Mouse (Mus musculus) neural tube, embryonic 14.5 days (tissue): ENCODE measurements around the gene Fhod1. TPM values are rescaled to one million over a fixed set of nuclear protein-coding genes. Genes with fewer than 3 reads are reported as not detected.

Experiments
- ATAC-seq: fragments of 200-750 bp; cut with Nextera tagmentation; 2 replicates; pipeline ENCODE4 v1.8.0; 2017; ENCODE audit warnings: low read depth, mild to moderate bottlenecking, moderate TSS enrichment, moderate library complexity
- H3K27ac ChIP-seq: fragments of 300-500 bp; sonication (generic); 2 replicates; pipeline ENCODE4 v1.5.1; 2014; ENCODE audit warnings: low read depth, mild to moderate bottlenecking, control low read depth, low read length, moderate library complexity, mixed read lengths
- H3K27me3 ChIP-seq: fragments of 300-500 bp; sonication (generic); 2 replicates; pipeline ENCODE4 v1.6.1; 2014; ENCODE audit warnings: low read length; ENCODE audit not compliant: control insufficient read depth, insufficient read depth
- H3K36me3 ChIP-seq: fragments of 300-500 bp; sonication (generic); 2 replicates; pipeline ENCODE4 v1.6.1; 2014; ENCODE audit warnings: low read length, mixed read lengths; ENCODE audit not compliant: control insufficient read depth, insufficient read depth
- H3K4me1 ChIP-seq: fragments of 300-500 bp; sonication (generic); 2 replicates; pipeline ENCODE4 v1.6.1; 2014; ENCODE audit warnings: low read length; ENCODE audit not compliant: control insufficient read depth, insufficient read depth
- H3K4me2 ChIP-seq: fragments of 300-500 bp; sonication (generic); 2 replicates; pipeline ENCODE4 v1.6.1; 2014; ENCODE audit warnings: mild to moderate bottlenecking, low read depth, low read length, control low read depth
- H3K4me3 ChIP-seq: fragments of 300-500 bp; sonication (generic); 2 replicates; pipeline ENCODE4 v1.5.1; 2014; ENCODE audit warnings: low read depth, low read length, control low read depth, mixed read lengths
- H3K9ac ChIP-seq: fragments of 300-500 bp; sonication (generic); replicated peaks from 2 replicates; pipeline ENCODE4 v1.6.1; 2014; ENCODE audit warnings: low read depth, mild to moderate bottlenecking, control low read depth, low read length, mixed read lengths
- H3K9me3 ChIP-seq: fragments of 300-500 bp; sonication (generic); 2 replicates; pipeline ENCODE4 v1.6.1; 2016; ENCODE audit warnings: low read length; ENCODE audit not compliant: control insufficient read depth
- WGBS: fragments of 180-500 bp; shearing (Covaris S2); extraction: QIAGEN DNeasy Blood & Tissue Kit; methylation state at CpG from one replicate; pipeline ENCODE4 v1.1.7; 2014; 5-methylcytosine and 5-hydroxymethylcytosine counted together
- polyA plus RNA-seq: library from polyadenylated mRNA; unstranded; fragments of >200 nt; fragmentation: Nextera tagmentation; extraction: Ambion mirVana; gene quantifications from 2 replicates; pipeline ENCODE4 v1.2.1, GENCODE M21; 2014

The Fhod1 gene
- polyA plus RNA-seq, 1 experiment from 2014 or later, result 0.88 TPM

DNA sequence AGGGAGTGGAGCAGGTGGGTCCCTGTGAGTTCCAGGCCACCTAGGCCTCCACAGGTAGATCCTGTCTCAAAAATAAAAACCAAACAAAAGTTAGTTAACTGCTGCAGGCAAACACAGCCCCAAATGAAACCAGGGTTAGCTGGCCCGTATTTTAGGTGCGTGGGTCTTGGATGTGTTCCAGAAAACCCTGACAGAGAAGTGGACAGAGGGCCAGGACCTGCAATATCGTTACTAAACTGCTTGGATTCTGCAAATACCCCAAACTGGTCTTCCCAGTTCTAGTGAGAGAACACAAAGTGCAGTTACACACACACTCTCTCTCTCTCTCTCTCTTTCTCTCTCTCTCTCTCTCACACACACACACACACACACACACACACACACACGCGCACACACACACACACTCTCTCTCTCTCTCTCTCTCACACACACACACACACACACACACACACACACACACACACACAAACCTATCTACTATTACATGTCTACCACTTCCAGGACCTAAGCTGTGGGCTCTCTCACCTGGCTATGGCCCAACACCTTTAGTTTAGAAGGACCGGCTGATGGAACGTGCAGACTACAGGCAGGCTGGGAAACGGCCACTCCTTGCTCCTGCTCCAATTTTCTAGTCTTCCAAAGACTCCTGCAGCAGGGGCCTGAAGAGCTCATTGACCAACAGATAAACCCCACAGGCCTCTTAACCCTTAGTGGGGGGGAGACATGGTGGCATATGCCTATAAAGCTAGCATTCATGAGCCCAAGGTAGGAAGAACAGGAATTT is 3.8 kb downstream of the Fhod1 start:
- no peak for ATAC-seq
- no peak overlapping the region for H3K9ac ChIP-seq
- WGBS, result 84% methylated on average over 6 of the region's 8 CpGs

DNA sequence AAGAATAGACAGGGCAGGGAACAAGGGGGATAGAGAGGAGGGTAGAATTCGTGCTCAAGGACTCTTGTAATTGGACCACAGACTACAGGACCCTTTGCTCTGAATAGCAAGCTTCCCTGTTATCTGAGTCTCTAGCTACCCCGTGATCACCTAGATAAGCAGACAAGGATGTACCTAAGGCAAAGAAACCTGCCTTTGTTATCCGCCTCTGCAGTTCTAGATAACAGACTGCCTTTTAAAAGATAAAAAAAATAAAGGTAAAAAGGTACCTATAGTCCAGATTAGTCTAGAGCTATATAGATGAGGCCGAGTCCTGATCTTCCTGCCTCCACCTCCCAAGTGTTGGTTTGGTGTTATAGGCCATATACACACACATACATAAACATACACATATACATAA is 5.0 kb downstream of the Fhod1 start:
- no peak overlapping the region for H3K9ac ChIP-seq
- WGBS, result 65% methylated on average over 4 of the region's 4 CpGs
- no peaks in the 10 kb centered on the region for H3K36me3 ChIP-seq
- no peaks in the 10 kb centered on the region for H3K9me3 ChIP-seq
- peaks cover 8% of the 10 kb centered on the region for H3K27me3 ChIP-seq
- H3K4me1 ChIP-seq, result no peaks in the 10 kb centered on the region
- no peak for ATAC-seq
- H3K4me2 ChIP-seq, result no peak overlapping the region
- H3K27ac ChIP-seq, result no peak overlapping the region
- H3K4me3 ChIP-seq, result no peak overlapping the region

More for the DNA sequence above, 3.8 kb downstream of the Fhod1 start:
- peaks cover 8% of the 10 kb centered on the region for H3K27me3 ChIP-seq
- no peak overlapping the region for H3K4me3 ChIP-seq
- H3K36me3 ChIP-seq, result no peaks in the 10 kb centered on the region
- no peak overlapping the region for H3K4me2 ChIP-seq
- no peaks in the 10 kb centered on the region for H3K4me1 ChIP-seq
- H3K9me3 ChIP-seq, result no peaks in the 10 kb centered on the region
- no peak overlapping the region for H3K27ac ChIP-seq

- no peak for ATAC-seq
- Histone ChIP-seq H3K36me3 (no peaks in the 10 kb centered on the region), H3K4me1 (no peaks in the 10 kb centered on the region), H3K4me2 (no peak overlapping the region), H3K9me3 (no peaks in the 10 kb centered on the region), H3K27ac (no peak overlapping the region), H3K9ac (no peak overlapping the region), H3K27me3 (no peaks in the 10 kb centered on the region), H3K4me3 (no peak overlapping the region)
- 49% methylated on average over 8 of the region's 8 CpGs for whole genome bisulfite sequencing
Observed at GRCm38 (mm10) chr8:105341399-105341798, 6.4 kb downstream of the Fhod1 start.

GRCm38 (mm10) chr8:105339886-105340635 is 7.7 kb downstream of the Fhod1 start:
- H3K9me3 ChIP-seq, result no peaks in the 10 kb centered on the region
- no peak overlapping the region for H3K4me2 ChIP-seq
- no peaks in the 10 kb centered on the region for H3K4me1 ChIP-seq
- H3K36me3 ChIP-seq, result no peaks in the 10 kb centered on the region
- no peak overlapping the region for H3K27ac ChIP-seq
- H3K27me3 ChIP-seq, result no peaks in the 10 kb centered on the region
- no peak overlapping the region for H3K9ac ChIP-seq
- 89% methylated on average over 6 of the region's 6 CpGs for WGBS
- ATAC-seq, result no peak
- no peak overlapping the region for H3K4me3 ChIP-seq

- H3K9ac ChIP-seq, result no peak overlapping the region
- no peak for ATAC-seq
- 55% methylated on average over 4 of the region's 4 CpGs for WGBS
Observed at GRCm38 (mm10) chr8:105338992-105339391, 8.8 kb downstream of the Fhod1 start.

DNA sequence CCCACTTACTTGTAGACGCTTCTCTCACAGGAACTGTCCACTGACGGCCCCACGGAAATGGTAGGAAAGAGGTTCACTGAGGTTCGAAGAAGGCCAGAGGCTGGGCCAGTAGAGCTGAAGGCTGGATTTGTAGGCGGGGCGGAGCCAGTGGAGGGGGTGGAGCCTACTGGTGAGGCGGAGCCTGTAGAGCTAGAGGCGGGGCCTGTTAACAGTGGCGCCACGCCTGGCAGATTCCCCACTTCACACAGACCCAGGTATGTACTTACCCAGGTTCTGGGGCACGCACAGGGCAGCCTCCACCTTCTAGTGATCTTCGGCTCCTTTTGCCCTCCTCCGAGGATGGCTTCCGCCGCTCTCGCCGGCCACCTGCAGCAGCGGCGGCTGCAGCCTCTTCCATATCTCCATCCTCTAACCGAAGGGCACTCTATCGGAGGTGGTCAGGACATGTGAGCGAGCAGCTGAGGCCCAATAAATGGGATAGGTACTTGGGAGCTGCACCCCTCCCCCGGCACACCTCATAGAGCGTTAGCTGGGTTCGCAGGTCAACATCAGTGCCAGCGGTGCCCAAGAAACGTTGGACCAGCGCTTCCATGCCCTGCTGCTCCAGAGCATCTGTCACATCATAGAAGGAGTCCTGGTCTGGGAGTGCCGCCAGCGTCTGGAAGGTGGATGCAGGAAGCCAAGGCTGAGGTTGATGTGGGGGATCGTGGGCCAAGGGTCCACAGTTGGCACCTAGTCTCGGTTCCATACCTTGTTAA is 11.2 kb downstream of the Fhod1 start:
- no peak overlapping the region for H3K27ac ChIP-seq
- WGBS, result 47% methylated on average over 32 of the region's 32 CpGs
- H3K27me3 ChIP-seq, result no peaks in the 10 kb centered on the region
- H3K4me2 ChIP-seq, result no peak overlapping the region
- no peak overlapping the region for H3K9ac ChIP-seq
- no peaks in the 10 kb centered on the region for H3K4me1 ChIP-seq
- ATAC-seq, result peak; percentile 26; the same call in 1 of the 2 replicates
- H3K4me3 ChIP-seq, result no peak overlapping the region
- H3K36me3 ChIP-seq, result 0 out of 2 replicates have a peak, but pooled peaks cover under 1% of the 10 kb centered on the region
- no peaks in the 10 kb centered on the region for H3K9me3 ChIP-seq

More at GRCm38 (mm10) chr8:105338992-105339391, 8.8 kb downstream of the Fhod1 start:
- Histone ChIP-seq H3K9me3 (no peaks in the 10 kb centered on the region), H3K27ac (no peak overlapping the region), H3K36me3 (no peaks in the 10 kb centered on the region), H3K27me3 (no peaks in the 10 kb centered on the region), H3K4me1 (no peaks in the 10 kb centered on the region), H3K4me2 (no peak overlapping the region), H3K4me3 (no peak overlapping the region)

DNA sequence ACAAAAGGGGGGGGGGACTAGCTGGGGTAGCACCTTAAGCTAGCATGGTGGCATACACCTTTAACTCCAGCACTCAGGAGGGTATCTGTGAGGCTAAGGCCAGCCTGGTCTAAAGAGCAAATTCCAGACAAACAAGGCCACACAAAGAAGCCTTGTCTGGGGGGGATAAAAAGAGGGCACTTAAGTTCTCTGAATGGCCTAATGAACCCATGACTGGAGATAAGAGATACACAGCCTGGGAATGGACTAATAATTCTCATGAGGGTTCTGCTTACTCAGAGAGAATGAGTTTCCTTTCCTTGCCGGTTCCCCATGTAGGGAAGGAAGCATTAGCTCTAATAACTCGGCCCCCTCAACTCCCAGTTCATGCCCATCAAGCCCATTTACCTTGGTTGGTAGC is 15.2 kb downstream of the Fhod1 start:
- no peak overlapping the region for H3K4me2 ChIP-seq
- 71% methylated on average over 2 of the region's 2 CpGs for WGBS
- no peak for ATAC-seq
- peaks cover under 1% of the 10 kb centered on the region for H3K4me1 ChIP-seq
- H3K27me3 ChIP-seq, result no peaks in the 10 kb centered on the region
- no peak overlapping the region for H3K27ac ChIP-seq
- H3K9ac ChIP-seq, result no peak overlapping the region
- H3K36me3 ChIP-seq, result peaks cover 26% of the 10 kb centered on the region
- H3K9me3 ChIP-seq, result no peaks in the 10 kb centered on the region
- no peak overlapping the region for H3K4me3 ChIP-seq

GRCm38 (mm10) chr8:105331931-105332330 is 15.8 kb downstream of the Fhod1 start:
- ATAC-seq, result no peak
- H3K36me3 ChIP-seq, result peaks cover 26% of the 10 kb centered on the region
- 93% methylated on average over 9 of the region's 9 CpGs for WGBS
- H3K27me3 ChIP-seq, result no peaks in the 10 kb centered on the region
- H3K9ac ChIP-seq, result no peak overlapping the region
- no peak overlapping the region for H3K27ac ChIP-seq
- H3K4me1 ChIP-seq, result peaks cover 6% of the 10 kb centered on the region
- no peak overlapping the region for H3K4me2 ChIP-seq
- H3K4me3 ChIP-seq, result no peak overlapping the region
- H3K9me3 ChIP-seq, result no peaks in the 10 kb centered on the region
